In the genomic region with DNA sequence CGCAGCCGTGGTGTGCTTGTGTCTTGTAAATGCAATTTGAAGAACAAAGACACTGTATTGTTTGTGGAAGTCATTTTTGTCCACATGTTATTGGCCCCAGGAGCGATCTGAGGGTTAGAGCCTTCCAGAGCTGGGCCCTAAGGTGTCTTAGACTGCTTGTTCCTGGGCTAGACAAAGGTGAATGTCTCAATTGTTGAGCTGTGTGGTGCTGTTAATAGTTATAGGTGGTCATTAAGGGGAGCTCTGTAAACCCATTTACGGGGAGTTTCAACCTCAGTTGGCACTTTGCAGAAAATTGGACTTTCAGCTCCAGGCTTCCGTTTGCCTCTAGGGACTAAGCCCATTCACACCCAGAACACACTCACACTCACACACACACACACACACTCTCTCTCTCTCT, we compare ENCODE assay signal across 15 mouse cellular contexts.
"Had no signal": no experiment of that assay in that cellular context is flagged by ENCODE, and none has a peak within 500 bp of the region (broad histone marks: within the 10 kb centered on the region; RNA-seq: fewer than 3 reads in every experiment).

No protein-coding gene starts in this region.

- H3K27me3 ChIP-seq: kidney, embryonic 15.5 days; liver, embryonic 13.5 days; megakaryocyte, embryonic 14.5 days; midbrain, embryonic 13.5 days had no signal

- DNase-seq: kidney, adult 11 months; kidney, adult 8-10 months; kidney, postnatal 10 days; kidney, postnatal 36 days; left cerebral cortex, postnatal 4 days; liver, embryonic 13.5 days; lung, embryonic 14.5 days; thymus, postnatal 25 days had no signal

- H3K9me3 ChIP-seq: kidney, embryonic 15.5 days; liver, embryonic 13.5 days; megakaryocyte, embryonic 14.5 days; midbrain, embryonic 10.5 days; midbrain, embryonic 13.5 days had no signal

- H3K27ac ChIP-seq: kidney, embryonic 15.5 days; liver, embryonic 13.5 days; macrophage; midbrain, embryonic 10.5 days; midbrain, embryonic 13.5 days had no signal

- H3K4me3 ChIP-seq: kidney, embryonic 15.5 days; liver, embryonic 13.5 days; megakaryocyte, embryonic 14.5 days; midbrain, embryonic 10.5 days; midbrain, embryonic 13.5 days had no signal

- H3K4me2 ChIP-seq: kidney, embryonic 15.5 days; liver, embryonic 13.5 days; lung, embryonic 14.5 days; midbrain, embryonic 13.5 days had no signal

- H3K36me3 ChIP-seq: liver, embryonic 13.5 days; midbrain, embryonic 13.5 days had no signal

- ATAC-seq: lung, postnatal 0 days; midbrain, embryonic 13.5 days; midbrain, embryonic 16.5 days had no signal

- H3K9ac ChIP-seq: kidney, embryonic 15.5 days; liver, embryonic 13.5 days; lung, embryonic 14.5 days; midbrain, embryonic 13.5 days had no signal
